Mouse (Mus musculus): ENCODE data around the gene Ikbke. TPM values are rescaled to one million over a fixed set of nuclear protein-coding genes. Genes with fewer than 3 reads are reported as not detected.

Gene Ikbke
- polyA plus RNA-seq, 1 experiment from 2014 or later: 0.72 TPM

DNA sequence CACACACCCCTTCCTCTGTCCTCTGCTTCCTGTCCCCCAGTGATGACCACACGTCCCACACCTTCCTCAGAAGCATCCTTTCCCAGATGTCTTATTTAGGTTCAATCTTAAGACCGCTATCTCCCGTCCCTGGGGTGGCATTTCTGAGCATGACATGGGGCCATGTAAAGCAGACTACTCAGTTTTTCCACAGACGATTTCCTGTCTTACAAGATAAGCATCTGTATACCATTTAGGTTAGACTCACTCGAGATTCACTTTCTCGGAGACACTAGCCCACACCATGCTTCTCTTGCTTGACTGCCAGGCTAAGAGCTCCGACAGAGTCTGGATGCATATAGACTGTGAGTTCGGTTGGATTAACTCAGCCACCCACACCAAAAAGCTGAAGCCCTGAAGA, 74.9 kb downstream of the Ikbke start:
- Histone ChIP-seq H3K27ac (no peak overlapping the region), H3K36me3 (replicated peaks) (no peaks in the 10 kb centered on the region), H3K9ac (no peak overlapping the region), H3K9me3 (no peaks in the 10 kb centered on the region), H3K27me3 (no peaks in the 10 kb centered on the region; the same call in 1 of the 2 replicates), H3K4me2 (no peak overlapping the region), H3K4me1 (no peaks in the 10 kb centered on the region), H3K4me3 (replicated peaks) (no peak overlapping the region)
- 87% methylated on average over 8 of the region's 8 CpGs for WGBS
- ATAC-seq (ENCODE audit: low FRiP score): no peak

Other genes with a start within 250 kb of the Ikbke start
- 51.0 and 55.3 TPM in 2 replicates for gene Mapkapk2, start 181.8 kb downstream of the Ikbke start, polyA plus RNA-seq (2016; fragmentation: Nextera tagmentation; extraction: Ambion mirVana)
- gene Dyrk3, start 141.3 kb downstream of the Ikbke start, polyA plus RNA-seq (2016; fragmentation: Nextera tagmentation; extraction: Ambion mirVana): 20.9 and 21.8 TPM in 2 replicates
- gene Eif2d, start 126.4 kb downstream of the Ikbke start, polyA plus RNA-seq (2016; fragmentation: Nextera tagmentation; extraction: Ambion mirVana): 54.8 and 56.0 TPM in 2 replicates
- 0.98 and 1.1 TPM in 2 replicates for gene Rassf5, start 34.3 kb downstream of the Ikbke start, polyA plus RNA-seq (2016; fragmentation: Nextera tagmentation; extraction: Ambion mirVana)
- gene Srgap2, start 247.7 kb upstream of the Ikbke start, polyA plus RNA-seq (2016; fragmentation: Nextera tagmentation; extraction: Ambion mirVana): 17.1 and 22.9 TPM in 2 replicates
- gene Fam72a, start 248.3 kb upstream of the Ikbke start, polyA plus RNA-seq (2016; fragmentation: Nextera tagmentation; extraction: Ambion mirVana): 5.3 and 5.5 TPM in 2 replicates

Data from forebrain, embryonic 12.5 days (tissue).